Mouse (Mus musculus) stomach, embryonic 16.5 days (tissue): ENCODE data around the gene Dnase1. TPM values are rescaled to one million over a fixed set of nuclear protein-coding genes. Genes with fewer than 3 reads are reported as not detected.
"Not testable (repeated sequence)": the region's sequence is repeated elsewhere in the genome, so short reads cannot be mapped to it uniquely, and the experiment has no call there.

ENCODE experiments used
- ATAC-seq: fragments of 200-750 bp; cut with Nextera tagmentation; 2 replicates; pipeline ENCODE4 v1.8.0; 2017; ENCODE audit warnings: moderate number of reproducible peaks, moderate TSS enrichment; ENCODE audit not compliant: insufficient read depth, low FRiP score
- H3K27ac ChIP-seq: fragments of 300-500 bp; sonication (generic); 2 replicates; pipeline ENCODE4 v1.5.1; 2014; ENCODE audit warnings: low read length
- H3K27me3 ChIP-seq: fragments of 300-500 bp; sonication (generic); 2 replicates; pipeline ENCODE4 v1.6.1; 2014; ENCODE audit warnings: low read length, control low read depth, mixed read lengths; ENCODE audit not compliant: control insufficient read depth, insufficient read depth
- H3K36me3 ChIP-seq: fragments of 300-500 bp; sonication (generic); 2 replicates; pipeline ENCODE4 v1.6.1; 2014; ENCODE audit warnings: low read length; ENCODE audit not compliant: control insufficient read depth, insufficient read depth
- H3K4me1 ChIP-seq: fragments of 300-500 bp; sonication (generic); 2 replicates; pipeline ENCODE4 v1.6.1; 2014; ENCODE audit warnings: low read length, control low read depth, mixed read lengths; ENCODE audit not compliant: control insufficient read depth, insufficient read depth
- H3K4me2 ChIP-seq: fragments of 300-500 bp; sonication (generic); 2 replicates; pipeline ENCODE4 v1.6.1; 2014; ENCODE audit warnings: low read depth, low read length, mixed read lengths
- H3K4me3 ChIP-seq: fragments of 300-500 bp; sonication (generic); replicated peaks from 2 replicates; pipeline ENCODE4 v1.5.1; 2014; ENCODE audit warnings: mild to moderate bottlenecking, low read length
- H3K9ac ChIP-seq: fragments of 300-500 bp; sonication (generic); 2 replicates; pipeline ENCODE4 v1.6.1; 2014; ENCODE audit warnings: low read length
- H3K9me3 ChIP-seq: fragments of 300-500 bp; sonication (generic); replicated peaks from 2 replicates; pipeline ENCODE4 v1.6.1; 2016; ENCODE audit warnings: low read length, control low read depth; ENCODE audit not compliant: control insufficient read depth
- WGBS: fragments of 180-500 bp; shearing (Covaris S2); extraction: QIAGEN DNeasy Blood & Tissue Kit; methylation state at CpG from one replicate; pipeline ENCODE4 v1.1.7; 2014; 5-methylcytosine and 5-hydroxymethylcytosine counted together
- polyA plus RNA-seq: library from polyadenylated mRNA; unstranded; fragments of >200 nt; fragmentation: Nextera tagmentation; extraction: Ambion mirVana; gene quantifications from 2 replicates; pipeline ENCODE4 v1.2.1, GENCODE M21; 2015

Gene Dnase1
- 4.2 and 4.6 TPM in 2 replicates for polyA plus RNA-seq

- Histone ChIP-seq H3K9ac (no peak within 1 kb of the TSS), H3K4me2 (no peak within 1 kb of the TSS), H3K4me1 (no peaks in the 10 kb centered on the region), H3K36me3 (peaks cover 15% of the 10 kb centered on the region; the same call in 1 of the 2 replicates), H3K9me3 (no peaks in the 10 kb centered on the region), H3K4me3 (no peak within 1 kb of the TSS), H3K27me3 (no peaks in the 10 kb centered on the region), H3K27ac (no peak within 1 kb of the TSS)
- 84% methylated on average over 5 of the region's 5 CpGs for WGBS
- no peak for ATAC-seq
These were observed at the start of gene Dnase1 for GRCm38 (mm10) chr16:4036807-4037206. TSS of gene Dnase1 (plus strand) at chr16:4036942.

DNA sequence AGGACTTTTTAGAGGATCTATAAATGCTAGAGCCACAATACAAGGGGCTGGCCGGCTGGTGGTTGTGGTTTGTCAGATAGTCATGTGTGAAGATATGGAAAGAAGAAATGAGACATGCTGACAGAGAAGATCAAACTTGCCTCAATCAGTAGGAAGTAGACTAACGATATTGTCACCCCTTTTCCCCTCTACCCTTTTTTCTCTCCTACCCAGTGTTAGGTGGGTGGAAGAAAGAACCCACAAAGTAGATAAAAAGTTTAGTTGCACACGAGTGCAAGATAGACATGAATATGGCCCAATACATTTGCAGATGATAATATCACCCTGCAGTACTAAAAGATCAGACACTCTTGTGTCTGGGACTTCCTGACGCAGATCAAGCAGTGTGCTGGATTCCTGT lies 48.3 kb upstream of the Dnase1 start:
- H3K9me3 ChIP-seq, result no peaks in the 10 kb centered on the region
- no peak overlapping the region for H3K4me2 ChIP-seq
- H3K27ac ChIP-seq, result no peak overlapping the region
- no peaks in the 10 kb centered on the region for H3K27me3 ChIP-seq
- ATAC-seq, result no peak
- H3K4me1 ChIP-seq, result no peaks in the 10 kb centered on the region
- H3K4me3 ChIP-seq, result no peak overlapping the region
- WGBS, result 92% methylated on average over 4 of the region's 4 CpGs
- peaks cover 42% of the 10 kb centered on the region for H3K36me3 ChIP-seq
- no peak overlapping the region for H3K9ac ChIP-seq

GRCm38 (mm10) chr16:4003489-4004398 lies 33.0 kb upstream of the Dnase1 start, which contains the start of gene Slx4:
TSS of gene Slx4 (minus strand) at chr16:4003770.
- Histone ChIP-seq H3K4me2 (peak within 1 kb of the TSS; percentile 80), H3K27ac (peak within 1 kb of the TSS; percentile 89), H3K36me3 (0 out of 2 replicates have a peak, but pooled peaks cover 3% of the 10 kb centered on the region), H3K9ac (peak within 1 kb of the TSS; percentile 89), H3K4me1 (peaks cover 14% of the 10 kb centered on the region), H3K9me3 (no peaks in the 10 kb centered on the region), H3K27me3 (no peaks in the 10 kb centered on the region), H3K4me3 (peak within 1 kb of the TSS; percentile 81)
- WGBS, result under 1% methylated on average over 58 of the region's 58 CpGs
- peak; percentile 97 for ATAC-seq

- 67% methylated on average over 4 of the region's 4 CpGs for WGBS
- H3K36me3 ChIP-seq, result no peaks in the 10 kb centered on the region
- H3K27me3 ChIP-seq, result no peaks in the 10 kb centered on the region
- H3K9me3 ChIP-seq, result no peaks in the 10 kb centered on the region
- no peak overlapping the region for H3K4me3 ChIP-seq
- H3K27ac ChIP-seq, result no peak overlapping the region
- no peak; the same call in 1 of the 2 replicates for ATAC-seq
- H3K4me2 ChIP-seq, result no peak overlapping the region
- no peak overlapping the region for H3K9ac ChIP-seq
- H3K4me1 ChIP-seq, result no peaks in the 10 kb centered on the region
These were observed 23.7 kb upstream of the Dnase1 start for GRCm38 (mm10) chr16:4012882-4013570.

- Histone ChIP-seq H3K4me3 (no peak overlapping the region), H3K36me3 (no peaks in the 10 kb centered on the region), H3K27me3 (no peaks in the 10 kb centered on the region), H3K9ac (no peak overlapping the region), H3K9me3 (no peaks in the 10 kb centered on the region), H3K4me2 (no peak overlapping the region), H3K4me1 (no peaks in the 10 kb centered on the region), H3K27ac (no peak overlapping the region)
- ATAC-seq, result no peak
- 80% methylated on average over 5 of the region's 5 CpGs for WGBS
These were observed 22.6 kb upstream of the Dnase1 start for GRCm38 (mm10) chr16:4014040-4014668.

GRCm38 (mm10) chr16:4016786-4017185 lies 20.0 kb upstream of the Dnase1 start:
- WGBS, result 74% methylated on average over 17 of the region's 17 CpGs
- H3K27ac ChIP-seq, H3K9ac ChIP-seq, H3K4me3 ChIP-seq, H3K4me2 ChIP-seq, ATAC-seq, H3K27me3 ChIP-seq, H3K4me1 ChIP-seq, H3K36me3 ChIP-seq, H3K9me3 ChIP-seq: not testable (repeated sequence)

DNA sequence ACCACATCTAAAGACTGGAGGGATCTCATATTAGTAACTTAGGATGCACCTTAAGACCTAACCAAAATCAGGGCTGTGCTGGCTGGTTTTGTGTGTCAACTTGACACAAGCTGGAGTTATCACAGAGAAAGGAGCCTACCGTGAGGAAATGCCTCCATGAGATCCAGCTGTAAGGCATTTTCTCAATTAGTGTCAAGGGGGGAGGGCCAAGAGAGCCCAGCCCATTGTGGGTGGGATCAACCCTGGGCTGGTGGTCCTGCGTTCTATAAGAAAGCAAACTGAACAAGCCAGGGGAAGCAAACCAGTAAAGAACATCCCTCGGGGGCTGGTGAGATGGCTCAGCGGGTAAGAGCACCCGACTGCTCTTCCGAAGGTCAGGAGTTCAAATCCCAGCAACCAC lies 19.3 kb upstream of the Dnase1 start:
- not testable (repeated sequence) for H3K4me2 ChIP-seq, ATAC-seq
- WGBS, result 71% methylated on average over 6 of the region's 6 CpGs

GRCm38 (mm10) chr16:4021241-4021640 lies 15.5 kb upstream of the Dnase1 start:
- Histone ChIP-seq H3K9me3 (no peaks in the 10 kb centered on the region), H3K4me2 (no peak overlapping the region), H3K9ac (no peak overlapping the region), H3K27ac (no peak overlapping the region), H3K4me3 (no peak overlapping the region), H3K4me1 (no peaks in the 10 kb centered on the region), H3K36me3 (no peaks in the 10 kb centered on the region), H3K27me3 (no peaks in the 10 kb centered on the region)
- ATAC-seq, result no peak
- 86% methylated on average over 1 of the region's 1 CpGs for WGBS

More for the DNA sequence above, 19.3 kb upstream of the Dnase1 start:
- not testable (repeated sequence) for H3K4me1 ChIP-seq, H3K27ac ChIP-seq, H3K4me3 ChIP-seq, H3K27me3 ChIP-seq, H3K9ac ChIP-seq, H3K9me3 ChIP-seq, H3K36me3 ChIP-seq

- Histone ChIP-seq H3K27me3 (no peaks in the 10 kb centered on the region), H3K27ac (no peak overlapping the region), H3K36me3 (no peaks in the 10 kb centered on the region), H3K4me1 (no peaks in the 10 kb centered on the region), H3K4me3 (no peak overlapping the region), H3K9ac (no peak overlapping the region), H3K4me2 (no peak overlapping the region), H3K9me3 (no peaks in the 10 kb centered on the region)
- no peak for ATAC-seq
- WGBS, result 75% methylated on average over 4 of the region's 4 CpGs
These were observed 14.0 kb upstream of the Dnase1 start for GRCm38 (mm10) chr16:4022719-4023118.
